Mouse (Mus musculus): ENCODE results near the gene Atg13. TPM values are rescaled to one million over a fixed set of nuclear protein-coding genes. Genes with fewer than 3 reads are reported as not detected.

Atg13 gene
- total RNA-seq, 2 experiments from 2014 or later = 72.0 to 74.3 TPM

Other genes with a start within 250 kb of the Atg13 start
- gene Ckap5, start 183.8 kb downstream of the Atg13 start, total RNA-seq (2021) = 100 to 1,000 TPM; 107 to 115 TPM
- gene F2, start 74.2 kb downstream of the Atg13 start, total RNA-seq (2021) = not detected
- gene Zfp408, start 60.8 kb downstream of the Atg13 start, total RNA-seq (2021) = 10 to 100 TPM in 1 of 2 experiments, 1 to 10 TPM in 1; 8.9 to 12.1 TPM
- gene Arhgap1, start 60.7 kb downstream of the Atg13 start, total RNA-seq (2021) = 10 to 100 TPM; 64.1 to 68.9 TPM
- 1 to 10 TPM; 7.1 to 7.9 TPM for gene Harbi1, start 276 bp upstream of the Atg13 start, total RNA-seq (2021)
- 10 to 100 TPM; 44.8 to 47.1 TPM for gene Ambra1, start 19.6 kb upstream of the Atg13 start, total RNA-seq (2021)
- 10 to 100 TPM; 21.5 to 26.1 TPM for gene Chrm4, start 216.7 kb upstream of the Atg13 start, total RNA-seq (2021)
- 10 to 100 TPM; 25.5 to 33.2 TPM for gene Mdk, start 221.7 kb upstream of the Atg13 start, total RNA-seq (2021)
- gene Gm9821, start 235.1 kb upstream of the Atg13 start, total RNA-seq (2021) = not detected